Mouse (Mus musculus) liver, embryonic 14.5 days (tissue): Measurements from ENCODE around the gene Cfl1.

ENCODE experiments used
- CTCF ChIP-seq: IDR thresholded peaks from 2 replicates; pipeline ENCODE4 v1.5.1; 2016; ENCODE audit warnings: antibody characterized with exemption, low read depth, control low read depth
- EP300 ChIP-seq: IDR thresholded peaks from 2 replicates; pipeline ENCODE4 v1.6.1; 2016; ENCODE audit warnings: antibody characterized with exemption, low read depth

DNA sequence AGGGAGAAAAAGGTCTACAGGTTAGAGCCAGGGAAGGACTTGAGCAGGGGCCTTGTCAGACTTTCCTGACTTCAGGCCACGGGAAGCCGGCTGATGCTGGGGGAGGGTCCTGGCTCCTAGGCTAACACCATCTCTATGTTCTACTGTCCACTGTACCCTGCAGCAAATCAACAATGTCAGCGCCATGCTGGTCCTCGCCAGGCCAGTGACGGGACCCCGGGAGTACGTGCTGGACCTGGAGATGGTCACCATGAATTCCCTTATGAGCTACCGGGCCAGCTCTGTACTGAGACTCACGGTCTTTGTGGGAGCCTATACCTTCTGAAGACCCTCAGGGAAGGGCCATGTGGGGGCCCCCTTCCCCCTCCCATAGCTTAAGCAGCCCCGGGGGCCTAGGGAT lies 8.9 kb upstream of the Cfl1 start:
- TF ChIP-seq EP300 = no peak
- TF ChIP-seq CTCF = no peak
